Mouse (Mus musculus) heart, embryonic 12.5 days (tissue): ENCODE measurements around the gene Trp53tg5. TPM values are rescaled to one million over a fixed set of nuclear protein-coding genes. Genes with fewer than 3 reads are reported as not detected.
A peak's percentile ranks its signal among the peaks of the same experiment; 100 is the strongest.

ENCODE experiments used
- ATAC-seq: fragments of 200-750 bp; cut with Nextera tagmentation; 2 replicates; pipeline ENCODE4 v1.8.0; 2017; ENCODE audit warnings: moderate TSS enrichment, moderate library complexity; ENCODE audit not compliant: insufficient number of reproducible peaks, low FRiP score
- H3K27ac ChIP-seq: fragments of 300-500 bp; sonication (generic); 2 replicates; pipeline ENCODE4 v1.5.1; 2016; ENCODE audit warnings: mild to moderate bottlenecking, moderate library complexity; ENCODE audit not compliant: poor library complexity, severe bottlenecking
- H3K27me3 ChIP-seq: fragments of 300-500 bp; sonication (generic); replicated peaks from 2 replicates; pipeline ENCODE4 v1.6.1; 2016; ENCODE audit warnings: mild to moderate bottlenecking, moderate library complexity
- H3K36me3 ChIP-seq: fragments of 300-500 bp; sonication (generic); 2 replicates; pipeline ENCODE4 v1.6.1; 2016; ENCODE audit warnings: mild to moderate bottlenecking, moderate library complexity
- H3K4me1 ChIP-seq: fragments of 300-500 bp; sonication (generic); replicated peaks from 2 replicates; pipeline ENCODE4 v1.6.1; 2016; ENCODE audit warnings: mild to moderate bottlenecking
- H3K4me2 ChIP-seq: fragments of 300-500 bp; sonication (generic); 2 replicates; pipeline ENCODE4 v1.6.1; 2016; ENCODE audit warnings: mild to moderate bottlenecking, moderate library complexity
- H3K4me3 ChIP-seq: fragments of 300-500 bp; sonication (generic); 2 replicates; pipeline ENCODE4 v1.5.1; 2016; ENCODE audit warnings: mild to moderate bottlenecking
- H3K9ac ChIP-seq: fragments of 300-500 bp; sonication (generic); 2 replicates; pipeline ENCODE4 v1.6.1; 2016; ENCODE audit warnings: mild to moderate bottlenecking, moderate library complexity
- H3K9me3 ChIP-seq: fragments of 300-500 bp; sonication (generic); replicated peaks from 2 replicates; pipeline ENCODE4 v1.6.1; 2016; ENCODE audit warnings: mild to moderate bottlenecking, moderate library complexity
- WGBS: fragments of 180-500 bp; shearing (Covaris S2); methylation state at CpG from one replicate; pipeline ENCODE4 v1.1.7; 2016; 5-methylcytosine and 5-hydroxymethylcytosine counted together
- polyA plus RNA-seq: library from polyadenylated mRNA; unstranded; fragments of >200 nt; fragmentation: Nextera tagmentation; extraction: Ambion mirVana; gene quantifications from 2 replicates; pipeline ENCODE4 v1.2.1, GENCODE M21; 2016

The Trp53tg5 gene
- polyA plus RNA-seq, 1 experiment from 2014 or later: 0.19 TPM

DNA sequence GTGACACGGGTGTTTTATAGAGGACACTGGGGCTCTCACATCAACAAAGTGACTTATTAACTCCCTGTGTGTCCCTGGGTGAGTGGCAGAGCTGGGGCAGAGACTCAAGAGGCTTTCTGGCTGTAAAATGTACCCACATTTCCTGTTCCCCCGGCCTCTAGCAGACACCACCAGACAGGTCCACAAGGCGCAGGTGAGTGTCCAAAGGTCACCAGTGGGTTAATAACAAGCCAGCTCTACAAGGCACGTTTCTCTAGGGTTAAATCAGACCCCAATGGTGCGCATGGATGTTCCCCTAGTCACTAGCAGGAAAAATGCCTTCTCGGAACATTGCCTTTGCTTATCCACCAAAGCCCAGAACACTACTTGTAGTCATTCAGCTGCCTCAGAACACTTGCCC, 35.8 kb downstream of the Trp53tg5 start:
- Histone ChIP-seq H3K36me3 (no peaks in the 10 kb centered on the region), H3K9me3 (no peaks in the 10 kb centered on the region), H3K9ac (no peak overlapping the region), H3K27me3 (peaks cover 4% of the 10 kb centered on the region; the same call in 1 of the 2 replicates), H3K27ac (no peak overlapping the region), H3K4me2 (no peak overlapping the region; the same call in 1 of the 2 replicates), H3K4me3 (no peak overlapping the region), H3K4me1 (peaks cover 91% of the 10 kb centered on the region)
- no peak for ATAC-seq
- 63% methylated on average over 6 of the region's 6 CpGs for WGBS

GRCm38 (mm10) chr2:164436961-164437360, 36.6 kb downstream of the Trp53tg5 start:
- Histone ChIP-seq H3K9me3 (no peaks in the 10 kb centered on the region), H3K27me3 (peaks cover 4% of the 10 kb centered on the region; the same call in 1 of the 2 replicates), H3K4me3 (no peak overlapping the region), H3K27ac (peak overlapping the region; percentile 50; the same call in 1 of the 2 replicates), H3K36me3 (no peaks in the 10 kb centered on the region), H3K4me2 (0 out of 2 replicates have a peak overlapping the region, but pooled peaks have one; percentile 5), H3K9ac (peak overlapping the region; percentile 21), H3K4me1 (peaks cover 93% of the 10 kb centered on the region)
- peak; percentile 34 for ATAC-seq
- WGBS: 46% methylated on average over 3 of the region's 3 CpGs

GRCm38 (mm10) chr2:164436215-164436913, 37.2 kb downstream of the Trp53tg5 start:
- Histone ChIP-seq H3K27me3 (peaks cover 4% of the 10 kb centered on the region; the same call in 1 of the 2 replicates), H3K9me3 (no peaks in the 10 kb centered on the region), H3K4me3 (no peak overlapping the region), H3K9ac (peak overlapping the region; percentile 21), H3K4me1 (peaks cover 93% of the 10 kb centered on the region), H3K4me2 (peak overlapping the region; percentile 6; the same call in 1 of the 2 replicates), H3K27ac (peak overlapping the region; percentile 50), H3K36me3 (no peaks in the 10 kb centered on the region)
- WGBS: 23% methylated on average over 8 of the region's 8 CpGs
- no peak for ATAC-seq

DNA sequence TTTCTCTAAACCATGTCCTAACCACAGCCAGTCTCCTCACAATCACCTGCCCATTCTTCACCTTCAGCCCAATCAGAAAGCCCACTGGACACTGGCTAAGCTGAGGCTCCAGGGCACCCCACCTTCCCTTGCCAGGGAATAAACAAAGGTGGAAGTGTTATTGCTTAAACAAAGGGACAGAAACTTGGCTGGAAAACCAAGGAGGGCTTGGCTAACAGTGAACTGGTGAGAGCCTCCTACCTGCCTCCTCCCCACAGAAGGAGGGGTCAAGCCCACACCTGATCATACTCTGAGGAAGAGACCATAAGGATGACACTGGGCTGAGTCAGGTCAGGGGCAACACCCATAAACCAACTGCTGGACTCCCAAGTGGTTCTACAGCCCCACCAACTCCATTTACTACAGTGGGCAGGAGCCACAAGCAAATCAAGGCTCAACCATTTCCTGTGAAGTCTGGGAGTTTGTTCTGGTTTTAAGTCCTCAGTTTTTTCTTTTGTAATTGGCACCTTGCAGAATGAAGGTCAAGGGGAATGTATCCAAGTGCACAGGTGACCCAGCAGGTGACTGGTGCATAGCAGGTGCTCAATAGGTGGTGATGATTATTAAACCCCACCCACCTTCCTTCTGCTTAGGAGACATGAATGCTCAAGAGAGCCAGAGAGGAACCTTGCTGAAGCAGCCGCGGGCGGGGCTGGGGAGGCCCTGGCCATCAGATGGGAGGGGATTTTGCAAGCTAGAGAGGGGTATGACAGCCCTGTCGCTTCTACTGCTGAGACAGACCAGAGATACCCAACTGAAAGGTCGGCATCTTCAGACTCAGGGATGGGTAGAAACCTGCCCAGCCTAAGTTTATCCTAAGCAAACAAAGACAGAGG, 38.1 kb downstream of the Trp53tg5 start:
- H3K4me2 ChIP-seq: no peak overlapping the region; the same call in 1 of the 2 replicates
- 0 out of 2 replicates have a peak overlapping the region, but pooled peaks have one; percentile 3 for H3K27ac ChIP-seq
- H3K4me3 ChIP-seq: no peak overlapping the region
- peaks cover 94% of the 10 kb centered on the region for H3K4me1 ChIP-seq
- H3K9me3 ChIP-seq: no peaks in the 10 kb centered on the region
- no peaks in the 10 kb centered on the region for H3K27me3 ChIP-seq
- H3K36me3 ChIP-seq: no peaks in the 10 kb centered on the region
- H3K9ac ChIP-seq: no peak overlapping the region
- ATAC-seq: no peak
- 31% methylated on average over 5 of the region's 5 CpGs for WGBS

DNA sequence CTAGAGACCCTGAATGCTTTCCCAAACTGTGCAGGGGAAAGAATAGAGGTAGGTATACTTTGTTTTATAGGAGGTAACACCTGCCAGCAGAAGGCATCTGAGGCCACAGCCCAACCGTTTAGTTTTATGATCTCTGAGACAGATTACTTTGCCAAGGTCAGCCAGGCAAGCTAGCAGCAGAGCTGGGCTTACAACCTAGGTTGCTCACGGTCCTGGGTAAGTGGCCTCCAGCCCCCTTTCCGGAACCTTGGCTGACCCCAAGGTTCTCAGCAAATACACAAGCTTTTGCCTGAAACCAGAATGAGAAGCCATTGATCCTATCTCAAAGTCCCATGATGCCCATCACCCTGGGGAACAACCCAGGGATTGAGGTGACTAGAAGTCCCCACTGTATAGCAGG, 38.8 kb downstream of the Trp53tg5 start:
- Histone ChIP-seq H3K4me1 (peaks cover 91% of the 10 kb centered on the region), H3K4me2 (no peak overlapping the region), H3K9me3 (no peaks in the 10 kb centered on the region), H3K9ac (no peak overlapping the region), H3K27ac (no peak overlapping the region), H3K36me3 (0 out of 2 replicates have a peak, but pooled peaks cover under 1% of the 10 kb centered on the region), H3K4me3 (no peak overlapping the region), H3K27me3 (0 out of 2 replicates have a peak, but pooled peaks cover under 1% of the 10 kb centered on the region)
- WGBS: 71% methylated on average over 3 of the region's 3 CpGs
- no peak for ATAC-seq

DNA sequence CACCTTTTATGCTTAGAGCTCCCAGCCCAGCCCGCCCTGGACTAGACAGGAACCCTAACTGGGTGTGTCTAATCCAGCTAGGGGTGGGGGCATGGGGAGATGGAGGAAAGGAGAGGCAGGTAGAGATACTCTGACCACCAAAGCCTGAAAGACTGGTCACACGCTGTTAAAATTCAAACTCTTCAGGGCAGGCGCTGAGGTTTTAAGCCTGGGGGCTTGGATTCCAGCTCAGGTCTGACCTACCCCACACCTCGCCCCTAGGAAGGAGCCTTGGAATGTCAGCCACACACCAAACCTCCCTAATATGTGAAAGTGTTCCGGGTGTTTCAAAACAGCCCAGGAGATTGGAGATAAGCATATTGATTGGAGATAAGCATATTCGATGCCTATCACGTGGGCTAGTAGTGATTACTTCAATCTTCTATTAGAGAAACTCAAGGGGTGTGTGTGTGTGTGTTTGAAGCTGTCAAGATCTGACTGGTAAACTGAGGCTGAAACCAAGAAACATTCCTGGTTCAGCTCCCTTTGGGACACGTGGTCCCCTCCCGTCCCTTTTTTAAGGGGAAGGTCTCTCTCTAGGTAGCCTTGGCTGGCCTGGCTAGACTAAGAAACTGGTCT, 40.1 kb downstream of the Trp53tg5 start:
- Histone ChIP-seq H3K4me1 (peaks cover 85% of the 10 kb centered on the region), H3K27ac (peak overlapping the region; percentile 65), H3K4me3 (no peak overlapping the region), H3K36me3 (peaks cover 14% of the 10 kb centered on the region), H3K9ac (0 out of 2 replicates have a peak overlapping the region, but pooled peaks have one; percentile 4), H3K9me3 (no peaks in the 10 kb centered on the region), H3K27me3 (peaks cover 4% of the 10 kb centered on the region; the same call in 1 of the 2 replicates), H3K4me2 (peak overlapping the region; percentile 57)
- no peak for ATAC-seq
- 67% methylated on average over 9 of the region's 9 CpGs for WGBS

- H3K27me3 ChIP-seq: peaks cover 4% of the 10 kb centered on the region; the same call in 1 of the 2 replicates
- 17% methylated on average over 22 of the region's 22 CpGs for WGBS
- H3K4me1 ChIP-seq: peaks cover 78% of the 10 kb centered on the region
- 0 out of 2 replicates have a peak overlapping the region, but pooled peaks have one; percentile 2 for H3K4me3 ChIP-seq
- no peaks in the 10 kb centered on the region for H3K9me3 ChIP-seq
- peak overlapping the region; percentile 57 for H3K4me2 ChIP-seq
- peak overlapping the region; percentile 65 for H3K27ac ChIP-seq
- H3K9ac ChIP-seq: peak overlapping the region; percentile 55
- H3K36me3 ChIP-seq: peaks cover 21% of the 10 kb centered on the region
- 0 out of 2 replicates have a peak, but pooled peaks have one; percentile 2 for ATAC-seq
Measured at GRCm38 (mm10) chr2:164432541-164433191, 40.9 kb downstream of the Trp53tg5 start.

DNA sequence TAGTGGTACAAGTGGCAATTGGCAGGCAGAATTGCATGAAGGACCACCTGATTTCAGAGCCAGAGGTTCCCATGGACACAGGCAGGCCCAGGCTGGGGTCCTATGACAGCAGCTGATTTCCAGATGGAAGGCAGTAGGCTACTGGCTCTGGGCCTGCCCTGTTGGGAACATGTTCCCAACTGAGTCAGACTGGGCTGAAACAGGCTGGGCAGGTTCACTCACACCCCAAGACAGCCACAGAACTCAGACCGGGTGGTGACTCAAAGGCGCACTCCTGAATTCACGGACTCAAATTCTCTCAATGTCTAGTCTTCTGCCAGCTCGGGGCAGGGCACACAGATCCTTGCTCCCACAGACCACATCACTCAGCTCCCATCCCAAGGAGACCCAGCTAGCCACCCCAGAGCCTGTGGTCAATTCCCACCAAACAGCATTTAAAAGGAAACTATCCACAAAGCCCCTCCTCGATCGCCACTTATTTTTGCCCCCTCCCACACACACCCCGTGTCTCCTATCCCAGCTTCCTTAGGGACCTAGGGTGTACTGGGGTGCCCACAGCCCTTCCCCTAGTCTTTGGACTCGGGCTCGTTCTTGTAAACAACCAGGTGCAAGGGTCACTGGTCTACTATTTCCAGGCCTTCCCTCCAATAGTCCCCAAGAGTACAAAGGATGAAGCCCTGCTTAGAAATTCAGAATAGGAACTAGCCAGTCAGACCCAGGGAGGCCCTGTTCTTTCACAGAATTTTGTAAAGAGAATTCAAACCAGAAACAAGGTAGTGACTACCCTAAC, 41.7 kb downstream of the Trp53tg5 start:
- Histone ChIP-seq H3K4me2 (peak overlapping the region; percentile 57), H3K4me1 (peaks cover 70% of the 10 kb centered on the region), H3K27me3 (peaks cover 4% of the 10 kb centered on the region; the same call in 1 of the 2 replicates), H3K27ac (peak overlapping the region; percentile 65), H3K4me3 (no peak overlapping the region), H3K9ac (0 out of 2 replicates have a peak overlapping the region, but pooled peaks have one; percentile 27), H3K9me3 (no peaks in the 10 kb centered on the region), H3K36me3 (peaks cover 28% of the 10 kb centered on the region)
- 70% methylated on average over 9 of the region's 9 CpGs for WGBS
- ATAC-seq: no peak

DNA sequence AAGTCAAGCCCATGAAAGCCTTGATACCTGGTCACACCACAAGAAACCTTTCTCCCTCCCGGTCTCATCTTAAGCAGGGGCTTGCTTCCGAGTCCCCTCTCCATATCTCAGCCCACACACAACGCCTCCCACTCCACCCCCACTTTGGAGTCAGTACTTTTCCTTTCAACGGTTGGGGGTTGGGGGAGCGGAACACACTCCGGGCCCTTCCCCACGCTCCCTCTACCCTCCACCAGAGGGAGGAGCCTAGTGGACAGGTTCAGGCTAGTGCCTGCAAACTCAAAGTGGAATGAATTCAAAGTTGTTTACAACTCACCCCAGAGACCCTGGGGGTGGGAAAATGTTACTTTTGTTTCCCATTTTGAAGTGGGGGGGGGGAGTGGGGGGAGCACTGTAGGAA, 42.8 kb downstream of the Trp53tg5 start:
- WGBS: 5% methylated on average over 7 of the region's 7 CpGs
- peaks cover 62% of the 10 kb centered on the region for H3K4me1 ChIP-seq
- peak overlapping the region; percentile 22 for H3K4me2 ChIP-seq
- H3K9ac ChIP-seq: no peak overlapping the region
- H3K4me3 ChIP-seq: no peak overlapping the region
- no peak overlapping the region for H3K27ac ChIP-seq
- H3K36me3 ChIP-seq: peaks cover 38% of the 10 kb centered on the region
- H3K27me3 ChIP-seq: peaks cover 4% of the 10 kb centered on the region
- no peaks in the 10 kb centered on the region for H3K9me3 ChIP-seq
- ATAC-seq: peak; percentile 49; the same call in 1 of the 2 replicates
